Mouse (Mus musculus): ENCODE measurements around the gene Lpxn. TPM values are rescaled to one million over a fixed set of nuclear protein-coding genes. Genes with fewer than 3 reads are reported as not detected.

Gene Lpxn
- 1.2 TPM in 2 replicates for polyA plus RNA-seq (2015; fragmentation: Nextera tagmentation; extraction: Ambion mirVana)

GRCm38 (mm10) chr19:12795511-12796327 is at the start of gene Lpxn, which contains the start of gene Zfp91:
Gene Lpxn, plus strand, starts transcription at chr19:12796193.
Gene Zfp91, minus strand, starts transcription at chr19:12796126.
- H3K9me3 ChIP-seq = no peaks in the 10 kb centered on the region
- peak; percentile 90 for ATAC-seq (ENCODE audit: extremely low read depth, insufficient number of reproducible peaks, low FRiP score, low TSS enrichment)
- H3K36me3 ChIP-seq = no peaks in the 10 kb centered on the region
- peak within 1 kb of the TSS; percentile 100 for H3K27ac ChIP-seq (replicated peaks)
- under 1% methylated on average over 54 of the region's 76 CpGs for WGBS
- peak within 1 kb of the TSS; percentile 89 for H3K4me2 ChIP-seq
- H3K4me3 ChIP-seq = peak within 1 kb of the TSS; percentile 96
- peak within 1 kb of the TSS; percentile 100 for H3K9ac ChIP-seq
- no peaks in the 10 kb centered on the region; the same call in 1 of the 2 replicates for H3K27me3 ChIP-seq (replicated peaks)
- peaks cover 19% of the 10 kb centered on the region for H3K4me1 ChIP-seq

GRCm38 (mm10) chr19:12756286-12756685 is 39.7 kb upstream of the Lpxn start:
- no peaks in the 10 kb centered on the region for H3K27me3 ChIP-seq (replicated peaks)
- H3K4me3 ChIP-seq = no peak overlapping the region
- H3K4me2 ChIP-seq = no peak overlapping the region
- no peak overlapping the region for H3K27ac ChIP-seq (replicated peaks)
- H3K9ac ChIP-seq = no peak overlapping the region
- WGBS = 69% methylated on average over 3 of the region's 3 CpGs
- no peak for ATAC-seq (ENCODE audit: extremely low read depth, insufficient number of reproducible peaks, low FRiP score, low TSS enrichment)
- H3K4me1 ChIP-seq = no peaks in the 10 kb centered on the region
- H3K36me3 ChIP-seq = peaks cover under 1% of the 10 kb centered on the region; the same call in 1 of the 2 replicates
- no peaks in the 10 kb centered on the region for H3K9me3 ChIP-seq

- no peaks in the 10 kb centered on the region for H3K9me3 ChIP-seq
- no peak for ATAC-seq (ENCODE audit: extremely low read depth, insufficient number of reproducible peaks, low FRiP score, low TSS enrichment)
- H3K36me3 ChIP-seq = peaks cover 24% of the 10 kb centered on the region
- WGBS = 71% methylated on average over 1 of the region's 1 CpGs
- H3K27me3 ChIP-seq (replicated peaks) = no peaks in the 10 kb centered on the region
- no peak overlapping the region for H3K4me2 ChIP-seq
- H3K27ac ChIP-seq (replicated peaks) = no peak overlapping the region
- H3K4me3 ChIP-seq = no peak overlapping the region
- H3K4me1 ChIP-seq = no peaks in the 10 kb centered on the region
- H3K9ac ChIP-seq = no peak overlapping the region
These were observed 37.0 kb upstream of the Lpxn start for GRCm38 (mm10) chr19:12758936-12759478.

GRCm38 (mm10) chr19:12759656-12760055 is 36.3 kb upstream of the Lpxn start:
- H3K4me2 ChIP-seq = no peak overlapping the region
- no peak overlapping the region for H3K9ac ChIP-seq
- no peaks in the 10 kb centered on the region for H3K9me3 ChIP-seq
- peaks cover 30% of the 10 kb centered on the region for H3K36me3 ChIP-seq
- 74% methylated on average over 2 of the region's 2 CpGs for WGBS
- no peak overlapping the region for H3K27ac ChIP-seq (replicated peaks)
- no peaks in the 10 kb centered on the region for H3K27me3 ChIP-seq (replicated peaks)
- ATAC-seq (ENCODE audit: extremely low read depth, insufficient number of reproducible peaks, low FRiP score, low TSS enrichment) = no peak
- H3K4me1 ChIP-seq = no peaks in the 10 kb centered on the region
- no peak overlapping the region for H3K4me3 ChIP-seq

GRCm38 (mm10) chr19:12762212-12763130 is 33.5 kb upstream of the Lpxn start:
- Histone ChIP-seq H3K36me3 (peaks cover 50% of the 10 kb centered on the region), H3K4me3 (no peak overlapping the region), H3K9ac (no peak overlapping the region), H3K27me3 (replicated peaks) (no peaks in the 10 kb centered on the region), H3K9me3 (no peaks in the 10 kb centered on the region), H3K4me2 (no peak overlapping the region), H3K27ac (replicated peaks) (no peak overlapping the region), H3K4me1 (no peaks in the 10 kb centered on the region)
- WGBS = 53% methylated on average over 2 of the region's 2 CpGs
- ATAC-seq (ENCODE audit: extremely low read depth, insufficient number of reproducible peaks, low FRiP score, low TSS enrichment) = no peak

GRCm38 (mm10) chr19:12765308-12765707 is 30.7 kb upstream of the Lpxn start, which contains the start of gene Cntf:
Gene Cntf, minus strand, starts transcription at chr19:12765632.
- peaks cover 78% of the 10 kb centered on the region for H3K36me3 ChIP-seq
- no peak for ATAC-seq (ENCODE audit: extremely low read depth, insufficient number of reproducible peaks, low FRiP score, low TSS enrichment)
- 68% methylated on average over 7 of the region's 7 CpGs for WGBS

GRCm38 (mm10) chr19:12770888-12771287 is 25.1 kb upstream of the Lpxn start:
- no peak overlapping the region for H3K27ac ChIP-seq (replicated peaks)
- 79% methylated on average over 5 of the region's 5 CpGs for WGBS
- ATAC-seq (ENCODE audit: extremely low read depth, insufficient number of reproducible peaks, low FRiP score, low TSS enrichment) = no peak

More at GRCm38 (mm10) chr19:12765308-12765707, 30.7 kb upstream of the Lpxn start, which contains the start of gene Cntf:
- no peak within 1 kb of the TSS for H3K4me3 ChIP-seq
- no peak within 1 kb of the TSS for H3K4me2 ChIP-seq
- H3K9ac ChIP-seq = no peak within 1 kb of the TSS
- H3K9me3 ChIP-seq = no peaks in the 10 kb centered on the region
- no peaks in the 10 kb centered on the region for H3K27me3 ChIP-seq (replicated peaks)
- H3K4me1 ChIP-seq = no peaks in the 10 kb centered on the region
- no peak within 1 kb of the TSS for H3K27ac ChIP-seq (replicated peaks)

GRCm38 (mm10) chr19:12780437-12780836 is 15.6 kb upstream of the Lpxn start:
- no peak overlapping the region for H3K9ac ChIP-seq
- H3K4me1 ChIP-seq = peaks cover 8% of the 10 kb centered on the region; the same call in 1 of the 2 replicates
- peaks cover 27% of the 10 kb centered on the region for H3K36me3 ChIP-seq
- no peak for ATAC-seq (ENCODE audit: extremely low read depth, insufficient number of reproducible peaks, low FRiP score, low TSS enrichment)
- H3K4me3 ChIP-seq = no peak overlapping the region
- no peak overlapping the region for H3K4me2 ChIP-seq
- no peaks in the 10 kb centered on the region for H3K27me3 ChIP-seq (replicated peaks)
- no peak overlapping the region for H3K27ac ChIP-seq (replicated peaks)
- no peaks in the 10 kb centered on the region for H3K9me3 ChIP-seq

More at GRCm38 (mm10) chr19:12770888-12771287, 25.1 kb upstream of the Lpxn start:
- Histone ChIP-seq H3K4me1 (no peaks in the 10 kb centered on the region), H3K4me3 (no peak overlapping the region), H3K27me3 (replicated peaks) (no peaks in the 10 kb centered on the region), H3K9ac (no peak overlapping the region), H3K4me2 (no peak overlapping the region), H3K9me3 (no peaks in the 10 kb centered on the region), H3K36me3 (peaks cover 74% of the 10 kb centered on the region)

GRCm38 (mm10) chr19:12786803-12787395 is 9.1 kb upstream of the Lpxn start:
- no peak overlapping the region for H3K4me2 ChIP-seq
- H3K27ac ChIP-seq (replicated peaks) = no peak overlapping the region
- no peak for ATAC-seq (ENCODE audit: extremely low read depth, insufficient number of reproducible peaks, low FRiP score, low TSS enrichment)
- no peak overlapping the region for H3K9ac ChIP-seq
- no peaks in the 10 kb centered on the region for H3K27me3 ChIP-seq (replicated peaks)
- WGBS = 84% methylated on average over 2 of the region's 2 CpGs
- H3K36me3 ChIP-seq = peaks cover 7% of the 10 kb centered on the region
- H3K9me3 ChIP-seq = no peaks in the 10 kb centered on the region
- peaks cover 18% of the 10 kb centered on the region for H3K4me1 ChIP-seq
- H3K4me3 ChIP-seq = no peak overlapping the region

GRCm38 (mm10) chr19:12787721-12788120 is 8.3 kb upstream of the Lpxn start:
- Histone ChIP-seq H3K4me3 (no peak overlapping the region), H3K27me3 (replicated peaks) (no peaks in the 10 kb centered on the region), H3K4me1 (peaks cover 16% of the 10 kb centered on the region), H3K9ac (no peak overlapping the region), H3K27ac (replicated peaks) (no peak overlapping the region), H3K4me2 (no peak overlapping the region), H3K9me3 (no peaks in the 10 kb centered on the region), H3K36me3 (peaks cover 7% of the 10 kb centered on the region)
- ATAC-seq (ENCODE audit: extremely low read depth, insufficient number of reproducible peaks, low FRiP score, low TSS enrichment) = no peak
- 88% methylated on average over 4 of the region's 4 CpGs for WGBS

GRCm38 (mm10) chr19:12792374-12792773 is 3.6 kb upstream of the Lpxn start:
- Histone ChIP-seq H3K4me2 (no peak overlapping the region), H3K4me3 (no peak overlapping the region), H3K9ac (no peak overlapping the region), H3K36me3 (peaks cover 7% of the 10 kb centered on the region), H3K27ac (replicated peaks) (no peak overlapping the region), H3K4me1 (peaks cover 20% of the 10 kb centered on the region), H3K27me3 (replicated peaks) (no peaks in the 10 kb centered on the region), H3K9me3 (no peaks in the 10 kb centered on the region)
- ATAC-seq (ENCODE audit: extremely low read depth, insufficient number of reproducible peaks, low FRiP score, low TSS enrichment) = no peak

Measured in heart, embryonic 13.5 days (tissue).